Mouse (Mus musculus): Measurements from ENCODE around the gene Gm5796. TPM values are rescaled to one million over a fixed set of nuclear protein-coding genes. Genes with fewer than 3 reads are reported as not detected.
"Not testable (repeated sequence)": the region's sequence is repeated elsewhere in the genome, so short reads cannot be mapped to it uniquely, and the experiment has no call there.

Gm5796 gene
- 5.6 and 6.0 TPM in 2 replicates for polyA plus RNA-seq (2012; rRNA removed)

- not testable (repeated sequence) for DNase-seq (ENCODE audit: low read depth)
Observed at GRCm38 (mm10) chr14:4023641-4024040, at the start of gene Gm5796. Gm5796 (plus strand) TSS chr14:4023941.

DNA sequence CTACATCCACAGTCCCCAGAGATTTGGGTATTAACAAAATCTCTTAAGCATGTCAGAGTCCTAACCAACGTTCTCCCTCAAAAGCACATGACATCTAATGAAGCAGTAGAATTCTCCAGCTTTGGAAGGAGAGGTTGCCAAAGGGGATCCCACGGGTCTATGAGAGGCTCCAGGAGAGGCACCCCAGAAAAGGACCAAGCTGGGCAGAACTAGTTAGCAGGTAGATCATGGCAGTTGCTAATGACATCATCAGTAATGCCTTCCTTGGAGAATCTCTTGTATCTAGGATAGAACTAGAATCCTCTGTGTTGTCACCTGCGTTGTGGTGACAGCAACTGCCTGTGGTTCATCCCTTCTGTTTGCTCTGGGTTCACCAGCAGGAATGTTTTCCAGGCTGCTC is 25.6 kb upstream of the Gm5796 start, which contains the start of gene Gm3099:
TSS of gene Gm3099 (plus strand) at position 301 of the 400 bp plus-strand sequence.
- not testable (repeated sequence) for DNase-seq (ENCODE audit: low read depth)

- not testable (repeated sequence) for DNase-seq (ENCODE audit: low read depth)
Observed at GRCm38 (mm10) chr14:4083820-4084219, 60.1 kb downstream of the Gm5796 start, which contains the start of gene Gm3115. Gm3115 (plus strand) TSS chr14:4084120.

Other genes starting within 250 kb of the Gm5796 start
- 6.7 and 7.2 TPM in 2 replicates for gene Gm3002, start 213.9 kb upstream of the Gm5796 start, polyA plus RNA-seq (2012; rRNA removed)
- 0.14 TPM in 1 of 2 replicates, not detected in the other for gene Gm3033, start 177.7 kb upstream of the Gm5796 start, polyA plus RNA-seq (2012; rRNA removed)
- not detected in 2 replicates for gene Gm2916, start 139.8 kb upstream of the Gm5796 start, polyA plus RNA-seq (2012; rRNA removed)
- gene Gm3029, start 92.2 kb upstream of the Gm5796 start, polyA plus RNA-seq (2012; rRNA removed) = not detected in 2 replicates
- gene Gm3095, start 60.4 kb upstream of the Gm5796 start, polyA plus RNA-seq (2012; rRNA removed) = 0.93 and 1.7 TPM in 2 replicates
- gene Gm3099, start 25.5 kb upstream of the Gm5796 start, polyA plus RNA-seq (2012; rRNA removed) = not detected in 2 replicates
- not detected in 2 replicates for gene Gm3115, start 60.2 kb downstream of the Gm5796 start, polyA plus RNA-seq (2012; rRNA removed)
- 5.7 and 7.1 TPM in 2 replicates for gene Gm8108, start 86.6 kb downstream of the Gm5796 start, polyA plus RNA-seq (2012; rRNA removed)
- not detected in 2 replicates for gene Gm3127, start 141.1 kb downstream of the Gm5796 start, polyA plus RNA-seq (2012; rRNA removed)
- 6.8 and 7.8 TPM in 2 replicates for gene Gm2974, start 158.6 kb downstream of the Gm5796 start, polyA plus RNA-seq (2012; rRNA removed)
- gene Gm3138, start 225.7 kb downstream of the Gm5796 start, polyA plus RNA-seq (2012; rRNA removed) = not detected in 2 replicates